Mouse (Mus musculus) ovary, postnatal 10 days (tissue): ENCODE measurements at regions not wholly inside any gene's neighbourhood (a gene's known extent, or its start where the extent isn't known, plus 50 kb on each side); places are given as distances from the start of the nearest gene placed in this dataset.

Experiments
- DNase-seq: peaks from one replicate; pipeline ENCODE4 v3.0.0; 2022; ENCODE audit warnings: low spot score

- no peak for DNase-seq
These were observed 399.3 kb upstream of the Mpdz start for GRCm38 (mm10) chr4:81841642-81842494.

- DNase-seq = no peak
These were observed 387.4 kb upstream of the Mpdz start for GRCm38 (mm10) chr4:81829972-81830371.

- no peak for DNase-seq
These were observed 384.8 kb upstream of the Mpdz start for GRCm38 (mm10) chr4:81827453-81827852.

- DNase-seq = no peak
These were observed 383.4 kb upstream of the Mpdz start for GRCm38 (mm10) chr4:81825966-81826365.

GRCm38 (mm10) chr4:81823566-81823965 is 381.0 kb upstream of the Mpdz start:
- DNase-seq = no peak

GRCm38 (mm10) chr4:81789274-81789673 is 346.7 kb upstream of the Mpdz start:
- no peak for DNase-seq

GRCm38 (mm10) chr4:81788636-81789035 is 346.0 kb upstream of the Mpdz start:
- DNase-seq = no peak

GRCm38 (mm10) chr4:81781971-81782370 is 339.4 kb upstream of the Mpdz start:
- DNase-seq = no peak

GRCm38 (mm10) chr4:81766705-81767104 is 324.1 kb upstream of the Mpdz start:
- DNase-seq = no peak

GRCm38 (mm10) chr4:81764026-81764867 is 321.6 kb upstream of the Mpdz start:
- peak; percentile 18 for DNase-seq

- no peak for DNase-seq
These were observed 320.9 kb upstream of the Mpdz start for GRCm38 (mm10) chr4:81763311-81764025.

- DNase-seq = no peak
These were observed 320.1 kb upstream of the Mpdz start for GRCm38 (mm10) chr4:81762592-81763229.

- DNase-seq = no peak
These were observed 315.3 kb upstream of the Mpdz start for GRCm38 (mm10) chr4:81757905-81758304.

- DNase-seq = no peak
These were observed 302.3 kb upstream of the Mpdz start for GRCm38 (mm10) chr4:81744629-81745509.

GRCm38 (mm10) chr4:81743978-81744628 is 301.5 kb upstream of the Mpdz start:
- no peak for DNase-seq

GRCm38 (mm10) chr4:81742536-81743459 is 300.2 kb upstream of the Mpdz start:
- no peak for DNase-seq

- DNase-seq = no peak
These were observed 291.8 kb upstream of the Mpdz start for GRCm38 (mm10) chr4:81734391-81734790.

GRCm38 (mm10) chr4:81730386-81730785 is 287.8 kb upstream of the Mpdz start:
- DNase-seq = no peak

- DNase-seq = no peak
These were observed 286.3 kb upstream of the Mpdz start for GRCm38 (mm10) chr4:81728961-81729360.
